Mouse (Mus musculus) testis, adult 2 months (tissue): ENCODE data around the gene Myb.

ENCODE experiments used
- CTCF ChIP-seq: fragments of 200-500 bp; IDR thresholded peaks from 2 replicates; pipeline ENCODE4 v1.5.1; 2012; ENCODE audit warnings: low read depth, mild to moderate bottlenecking, inconsistent platforms, low read length, moderate library complexity; ENCODE audit not compliant: control insufficient read depth, insufficient read depth, insufficient replicate concordance
- POLR2A ChIP-seq: fragments of 200-500 bp; IDR thresholded peaks from 2 replicates; pipeline ENCODE4 v1.6.1; 2012; ENCODE audit warnings: low read depth, mild to moderate bottlenecking, inconsistent platforms, low read length, moderate library complexity; ENCODE audit not compliant: control insufficient read depth

GRCm38 (mm10) chr10:21153433-21153832, 7.4 kb downstream of the Myb start:
- TF ChIP-seq POLR2A = no peak
- no peak for TF ChIP-seq CTCF
